Mouse (Mus musculus) natural killer cell, adult 2 months (primary cell): ENCODE results near the gene Dnmt1.
A peak's percentile ranks its signal among the peaks of the same experiment; 100 is the strongest.

Source experiments
- DNase-seq, 2 experiments: peaks; one replicate each; pipeline ENCODE4 v3.0.0; 2022; ENCODE audit warnings: low spot score in 2 of 2

Dnmt1 gene

GRCm38 (mm10) chr9:20887191-20887590 lies 72.5 kb downstream of the Dnmt1 start:
- DNase-seq: no peak

GRCm38 (mm10) chr9:20886563-20886962 lies 73.1 kb downstream of the Dnmt1 start:
- no peak for DNase-seq

- DNase-seq: no peak
Measured at GRCm38 (mm10) chr9:20879097-20879792, 80.4 kb downstream of the Dnmt1 start, which contains the start of gene Angptl6. Angptl6 (minus strand) TSS chr9:20879727.

- no peak for DNase-seq
Measured at GRCm38 (mm10) chr9:20878710-20879065, 81.0 kb downstream of the Dnmt1 start.

GRCm38 (mm10) chr9:20878041-20878709 lies 81.5 kb downstream of the Dnmt1 start:
- peak; percentile 99 for DNase-seq

- no peak for DNase-seq
Measured at GRCm38 (mm10) chr9:20877118-20878040, 82.3 kb downstream of the Dnmt1 start.

- DNase-seq: no peak
Measured at GRCm38 (mm10) chr9:20876318-20877117, 83.2 kb downstream of the Dnmt1 start.

GRCm38 (mm10) chr9:20875021-20875790 lies 84.5 kb downstream of the Dnmt1 start:
- DNase-seq: no peak

- no peak for DNase-seq
Measured at GRCm38 (mm10) chr9:20873521-20873920, 86.2 kb downstream of the Dnmt1 start.

- DNase-seq: no peak
Measured at GRCm38 (mm10) chr9:20872991-20873390, 86.7 kb downstream of the Dnmt1 start.

GRCm38 (mm10) chr9:20870211-20871173 lies 89.2 kb downstream of the Dnmt1 start:
- no peak for DNase-seq

- no peak for DNase-seq
Measured at GRCm38 (mm10) chr9:20869246-20869645, 90.4 kb downstream of the Dnmt1 start.

GRCm38 (mm10) chr9:20868448-20869001 lies 91.2 kb downstream of the Dnmt1 start, which contains the start of gene A230050P20Rik:
A230050P20Rik (plus strand) TSS chr9:20868642.
- peak; percentile 24 to 50 for DNase-seq

- DNase-seq: no peak
Measured at GRCm38 (mm10) chr9:20866879-20867278, 92.8 kb downstream of the Dnmt1 start.

GRCm38 (mm10) chr9:20862225-20862624 lies 97.5 kb downstream of the Dnmt1 start:
- no peak for DNase-seq

- no peak for DNase-seq
Measured at GRCm38 (mm10) chr9:20861821-20862220, 97.9 kb downstream of the Dnmt1 start.

- no peak for DNase-seq
Measured at GRCm38 (mm10) chr9:20859926-20860325, 99.8 kb downstream of the Dnmt1 start.
